Mouse (Mus musculus) liver, embryonic 18 days (tissue): ENCODE data around the gene Oca2. TPM values are rescaled to one million over a fixed set of nuclear protein-coding genes. Genes with fewer than 3 reads are reported as not detected.

ENCODE experiments used
- polyA plus RNA-seq: library from polyadenylated mRNA; depleted of rRNA; stranded (reverse); fragments of >200 nt; gene quantifications from 2 replicates; pipeline ENCODE4 v1.2.3, GENCODE M21; 2012; rRNA removed

Gene Oca2
- not detected in 2 replicates for polyA plus RNA-seq

DNA sequence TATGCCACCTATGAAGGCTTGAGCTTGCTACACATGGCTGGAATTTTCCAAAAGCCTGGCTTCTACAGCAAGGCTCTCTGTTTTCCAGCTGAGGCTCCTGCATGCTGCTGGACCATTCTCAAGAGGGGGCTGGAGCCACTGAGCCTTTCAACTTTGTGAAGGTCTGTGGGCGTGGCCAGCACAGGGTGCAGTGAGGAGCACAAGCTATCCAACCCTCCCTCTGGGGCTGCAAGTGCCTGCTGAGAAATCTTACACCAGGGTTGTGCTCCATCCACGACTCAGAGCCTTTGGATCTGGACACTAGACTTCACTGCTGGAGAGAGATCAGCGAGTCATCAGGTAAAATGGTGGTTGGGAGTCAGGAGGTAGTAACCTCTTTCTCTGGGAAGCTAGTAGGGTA, at the start of gene Oca2:
Gene Oca2, plus strand, starts transcription at position 218 of the 400 bp plus-strand sequence.

Other genes starting within 250 kb of the Oca2 start
- gene Nipa1, start 219.8 kb upstream of the Oca2 start, polyA plus RNA-seq, result 4.1 and 4.2 TPM in 2 replicates
- gene Herc2, start 189.6 kb upstream of the Oca2 start, polyA plus RNA-seq, result 5.1 and 6.5 TPM in 2 replicates